Mouse (Mus musculus): ENCODE measurements at regions not wholly inside any gene's neighbourhood (a gene's known extent, or its start where the extent isn't known, plus 50 kb on each side); places are given as distances from the start of the nearest gene placed in this dataset.

DNA sequence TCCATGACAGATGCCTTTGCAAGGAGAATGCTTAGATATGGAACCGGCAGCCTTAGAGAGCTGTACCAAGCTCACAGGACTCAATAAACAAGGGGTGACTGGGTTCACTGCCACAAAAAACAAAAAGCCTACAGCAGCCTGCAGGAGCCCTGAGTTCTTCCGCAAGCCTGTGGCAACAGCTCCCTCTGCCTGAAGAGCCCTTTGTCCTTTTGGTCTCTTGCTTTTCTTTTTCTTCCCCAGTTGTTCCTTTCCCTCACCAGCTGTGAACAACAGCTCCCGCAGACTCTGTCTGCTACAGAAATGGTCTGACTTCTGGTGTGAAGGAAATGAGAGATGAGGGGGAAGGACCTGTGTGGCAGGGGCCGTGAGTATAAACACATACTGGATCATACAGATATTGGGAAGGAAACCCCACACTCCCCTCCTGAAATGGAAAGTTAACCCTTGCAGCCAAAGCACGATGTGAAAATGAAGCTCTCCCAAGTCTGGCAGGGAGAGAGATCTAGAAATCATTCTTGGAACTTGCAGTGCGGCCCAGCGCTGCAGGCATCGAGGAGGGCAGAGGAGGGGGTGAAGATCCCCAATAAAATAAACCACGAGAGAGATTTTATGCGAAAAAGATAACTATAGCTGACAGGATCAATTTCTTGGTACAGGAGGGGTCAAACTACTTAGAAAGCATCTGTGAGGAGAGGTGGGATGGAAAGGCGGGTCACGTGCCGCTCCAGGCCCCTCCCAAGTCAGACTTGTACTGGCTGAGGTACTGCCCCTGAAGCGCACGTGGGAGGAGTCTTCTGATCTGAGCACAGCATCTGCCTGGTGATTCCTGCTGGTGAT is 276.7 kb downstream of the Rngtt start:
- Histone ChIP-seq H3K4me3 (ENCODE audit: control insufficient read depth in 1 of 2, insufficient read depth in 1 of 2, low read depth in 2 of 2, low read length in 2 of 2) (peak overlapping the region; percentile 46 to 50), H3K36me3 (ENCODE audit: control insufficient read depth in 1 of 2, insufficient read depth in 2 of 2, low read length in 2 of 2) (peaks cover 0 to 2% of the 10 kb centered on the region in 2 experiments; a peak in 2 of 4 replicates), H3K9ac (ENCODE audit: control insufficient read depth, low read depth, low read length, poor library complexity, severe bottlenecking) (peak overlapping the region; percentile 49), H3K79me2 (ENCODE audit: control insufficient read depth, insufficient read depth, low read length, poor library complexity) (no peaks in the 10 kb centered on the region), H3K27ac (ENCODE audit: control insufficient read depth, low read depth, low read length) (no peak overlapping the region; the same call in 1 of the 2 replicates), H3K9me3 (replicated peaks; ENCODE audit: insufficient read depth, low read length) (no peaks in the 10 kb centered on the region), H3K4me1 (ENCODE audit: control insufficient read depth in 1 of 2, insufficient read depth in 2 of 2, low read length in 2 of 2) (peaks cover 5 to 23% of the 10 kb centered on the region in 2 experiments; a peak in 3 of 4 replicates), H3K27me3 (ENCODE audit: control insufficient read depth in 1 of 2, insufficient read depth in 2 of 2, low read length in 2 of 2) (no peaks in the 10 kb centered on the region; a peak in 1 of 4 replicates)
- peak; percentile 65 for DNase-seq (ENCODE audit: low read depth, low spot score)
- TF ChIP-seq TBP (IDR thresholded peaks at IDR 0.05; ENCODE audit: low read depth, low read length), result no peak
- no peak for TF ChIP-seq MYB (IDR thresholded peaks at IDR 0.05; ENCODE audit: low read depth, low read length)
- TF ChIP-seq CHD1 (IDR thresholded peaks at IDR 0.05; ENCODE audit: low read depth, low read length), result no peak
- TF ChIP-seq POLR2AphosphoS2 (IDR thresholded peaks at IDR 0.05; ENCODE audit: low read length), result no peak
- no peak for TF ChIP-seq UBTF (IDR thresholded peaks at IDR 0.05; ENCODE audit: borderline replicate concordance, insufficient read depth, low read depth, low read length)
- no peak for TF ChIP-seq GABPA (IDR thresholded peaks at IDR 0.05; ENCODE audit: low read depth, low read length)
- TF ChIP-seq CTCF (IDR thresholded peaks at IDR 0.05 in 2 of 3, conservative IDR thresholded peaks at IDR 0.05 in 1 of 3; ENCODE audit: control insufficient read depth in 1 of 3, insufficient read depth in 1 of 3, low read depth in 2 of 3, low read length in 3 of 3, poor library complexity in 1 of 3, severe bottlenecking in 1 of 3), result peak in 2 of 3 experiments; percentile 18 to 24; a peak in 3 of 6 replicates
- TF ChIP-seq HCFC1 (IDR thresholded peaks at IDR 0.05; ENCODE audit: low read depth, low read length), result no peak
- no peak for TF ChIP-seq TCF12 (IDR thresholded peaks at IDR 0.05; ENCODE audit: low read depth, low read length)
- no peak for TF ChIP-seq CHD2 (IDR thresholded peaks at IDR 0.05; ENCODE audit: low read length)
- no peak for TF ChIP-seq KAT2A (conservative IDR thresholded peaks at IDR 0.05; ENCODE audit: low read depth, low read length)
- TF ChIP-seq USF1 (IDR thresholded peaks at IDR 0.05; ENCODE audit: low read depth, low read length), result peak; percentile 97
- peak; percentile 70; the same call in 1 of the 2 replicates for TF ChIP-seq BHLHE40 (IDR thresholded peaks at IDR 0.05; ENCODE audit: borderline replicate concordance, low read depth, low read length)
- no peak for TF ChIP-seq POLR2A (IDR thresholded peaks at IDR 0.05; ENCODE audit: control insufficient read depth in 1 of 2, insufficient read depth in 1 of 2, low read depth in 1 of 2, low read length in 2 of 2, poor library complexity in 1 of 2)
- TF ChIP-seq ZKSCAN1 (IDR thresholded peaks at IDR 0.05; ENCODE audit: low read depth, low read length), result no peak
- peak; percentile 32; the same call in 1 of the 2 replicates for TF ChIP-seq GATA1 (IDR thresholded peaks at IDR 0.05; ENCODE audit: low read depth, low read length)
- TF ChIP-seq ZNF384 (IDR thresholded peaks at IDR 0.05; ENCODE audit: low read depth, low read length), result no peak
- TF ChIP-seq MXI1 (IDR thresholded peaks at IDR 0.05; ENCODE audit: low read depth, low read length), result no peak; the same call in 1 of the 2 replicates
- no peak for TF ChIP-seq MAZ (IDR thresholded peaks at IDR 0.05; ENCODE audit: low read depth, low read length)
- TF ChIP-seq MAX (IDR thresholded peaks at IDR 0.05; ENCODE audit: low read length), result peak; percentile 90
- no peak for TF ChIP-seq MAFK (IDR thresholded peaks at IDR 0.05; ENCODE audit: borderline replicate concordance, low read depth, low read length)
- no peak for TF ChIP-seq RCOR1 (IDR thresholded peaks at IDR 0.05; ENCODE audit: low read depth, low read length)
- no peak for TF ChIP-seq MYC (IDR thresholded peaks at IDR 0.05; ENCODE audit: low read depth, low read length)
- peak; percentile 32 for TF ChIP-seq SMC3 (IDR thresholded peaks at IDR 0.05; ENCODE audit: low read depth, low read length)
- TF ChIP-seq SIN3A (IDR thresholded peaks at IDR 0.05; ENCODE audit: low read length), result no peak; the same call in 1 of the 2 replicates
- no peak for TF ChIP-seq E2F4 (IDR thresholded peaks at IDR 0.05; ENCODE audit: borderline replicate concordance, low read depth, low read length)
- TF ChIP-seq TAL1 (IDR thresholded peaks at IDR 0.05; ENCODE audit: low read length), result peak; percentile 32; the same call in 1 of the 2 replicates
- no peak for TF ChIP-seq MEF2A (IDR thresholded peaks at IDR 0.05; ENCODE audit: extremely low read depth, insufficient replicate concordance, low read depth, low read length, poor library complexity, severe bottlenecking)
- TF ChIP-seq USF2 (IDR thresholded peaks at IDR 0.05; ENCODE audit: borderline replicate concordance in 1 of 2, insufficient read depth in 1 of 2, low read depth in 1 of 2, low read length in 2 of 2), result peak; percentile 33 to 86; a peak in 3 of 4 replicates
- no peak for TF ChIP-seq NRF1 (IDR thresholded peaks at IDR 0.05; ENCODE audit: insufficient read depth, low read depth, low read length, poor library complexity, severe bottlenecking)
- no peak for TF ChIP-seq POLR2AphosphoS5 (IDR thresholded peaks at IDR 0.05; ENCODE audit: borderline replicate concordance, low read depth, low read length)
- TF ChIP-seq ZC3H11A (IDR thresholded peaks at IDR 0.05; ENCODE audit: low read depth, low read length), result 0 out of 2 replicates have a peak, but pooled peaks have one; percentile 17
- TF ChIP-seq ZMIZ1 (IDR thresholded peaks at IDR 0.05; ENCODE audit: low read depth, low read length), result no peak
- no peak for TF ChIP-seq ETS1 (IDR thresholded peaks at IDR 0.05; ENCODE audit: low read depth, low read length)
- TF ChIP-seq RAD21 (IDR thresholded peaks at IDR 0.05; ENCODE audit: low read depth, low read length), result peak; percentile 31
